Mouse (Mus musculus) kidney, adult 11 months (tissue): Measurements from ENCODE around the gene Lrrc4.

ENCODE experiments used
- DNase-seq: peaks from one replicate; pipeline ENCODE4 v3.0.0; 2022

The Lrrc4 gene

GRCm38 (mm10) chr6:28663004-28663403 lies 168.5 kb downstream of the Lrrc4 start:
- no peak for DNase-seq

DNA sequence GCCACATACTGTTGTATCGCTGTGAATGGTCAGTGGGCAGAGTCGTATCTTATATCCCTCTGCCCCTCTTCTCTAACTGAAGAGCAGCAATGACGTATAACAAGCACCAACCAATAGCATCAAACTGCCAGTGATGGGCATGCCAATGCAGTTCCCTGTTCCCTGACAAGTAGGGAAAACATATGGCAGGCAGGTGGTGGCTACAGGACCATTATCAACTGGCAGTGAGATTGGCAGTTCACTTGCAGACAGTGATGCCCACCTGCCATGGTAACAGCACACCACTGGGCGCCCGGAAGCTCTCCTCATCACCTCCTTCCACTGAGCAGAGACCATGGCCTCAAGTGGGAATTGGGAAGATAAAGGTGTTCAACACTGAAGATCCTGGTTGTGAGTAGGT lies 175.0 kb downstream of the Lrrc4 start:
- DNase-seq = no peak

DNA sequence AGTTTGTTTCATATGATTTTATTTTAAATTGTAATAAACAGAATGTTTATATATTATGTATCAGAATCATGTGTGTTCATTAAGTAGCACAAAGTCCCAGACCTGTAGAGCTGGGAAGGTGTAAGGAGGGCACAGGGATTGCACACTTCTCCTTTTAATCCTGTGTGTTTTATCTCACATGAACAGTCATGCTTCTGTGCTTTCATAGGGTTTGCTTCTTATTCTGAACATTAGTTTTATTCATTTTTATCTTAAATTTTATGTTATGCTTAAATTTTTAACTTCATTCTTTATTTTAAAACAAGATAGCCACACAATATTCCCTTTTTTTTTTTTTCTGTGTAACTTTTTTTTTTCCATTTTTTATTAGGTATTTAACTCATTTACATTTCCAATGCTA lies 186.3 kb downstream of the Lrrc4 start:
- no peak for DNase-seq

DNA sequence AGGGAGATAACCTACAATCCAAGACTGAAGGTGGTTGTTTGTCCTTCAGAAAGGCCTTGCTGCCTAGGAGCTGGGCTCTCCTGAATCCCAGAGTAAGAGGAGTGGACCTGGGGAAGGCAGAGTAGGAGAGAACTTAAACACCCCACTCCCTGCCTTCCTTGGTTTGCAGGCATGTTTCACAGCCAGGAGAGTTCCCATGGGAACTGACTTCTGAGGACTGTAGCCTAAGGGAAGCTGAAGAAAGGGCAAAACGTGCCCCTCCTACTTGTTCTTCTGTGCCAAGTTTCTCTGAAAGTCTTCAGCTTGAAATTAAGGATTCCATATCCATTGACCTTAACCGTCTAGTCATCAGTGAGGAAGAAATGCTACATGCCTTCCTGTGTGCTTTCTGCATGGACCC lies 188.6 kb downstream of the Lrrc4 start:
- DNase-seq = no peak

DNA sequence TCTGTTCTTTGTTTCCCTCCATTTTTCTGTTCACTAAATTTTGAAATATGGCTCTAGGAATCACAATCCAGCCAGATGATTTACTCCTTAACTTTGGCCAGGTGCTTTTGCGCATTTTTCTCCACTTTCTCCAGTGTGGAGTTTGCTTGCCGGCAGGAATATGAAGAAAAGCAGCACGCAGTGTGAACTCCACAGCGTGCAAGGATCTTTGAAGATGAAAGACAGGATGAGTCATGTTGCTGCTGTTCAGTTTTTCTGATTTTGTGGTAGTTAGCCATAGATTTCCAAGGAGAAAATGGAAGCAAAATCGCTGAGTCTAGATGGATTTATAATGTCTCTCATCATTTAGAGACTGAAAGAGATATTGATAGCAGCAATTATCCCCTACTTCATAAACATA lies 191.5 kb downstream of the Lrrc4 start:
- DNase-seq = no peak

GRCm38 (mm10) chr6:28635531-28636348 lies 195.8 kb downstream of the Lrrc4 start:
- no peak for DNase-seq

DNA sequence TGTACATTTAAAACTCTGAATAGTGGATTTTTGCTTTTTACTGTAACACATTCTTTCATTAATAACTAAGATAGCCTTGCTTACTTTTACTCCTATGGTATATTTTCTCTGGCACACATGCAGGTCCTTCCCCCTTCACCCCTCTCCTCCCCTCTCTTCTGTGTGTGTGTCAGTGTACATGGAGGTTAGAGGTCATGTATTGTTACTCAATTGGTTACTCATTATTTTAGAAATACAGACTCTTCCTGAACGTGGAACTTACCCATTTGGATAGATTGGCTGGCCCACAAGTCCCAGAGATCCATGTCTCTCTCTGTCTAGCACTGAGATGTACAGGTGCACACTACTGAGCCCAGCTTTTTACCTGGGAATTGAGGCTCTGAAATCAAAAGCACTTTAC lies 196.5 kb downstream of the Lrrc4 start:
- no peak for DNase-seq

DNA sequence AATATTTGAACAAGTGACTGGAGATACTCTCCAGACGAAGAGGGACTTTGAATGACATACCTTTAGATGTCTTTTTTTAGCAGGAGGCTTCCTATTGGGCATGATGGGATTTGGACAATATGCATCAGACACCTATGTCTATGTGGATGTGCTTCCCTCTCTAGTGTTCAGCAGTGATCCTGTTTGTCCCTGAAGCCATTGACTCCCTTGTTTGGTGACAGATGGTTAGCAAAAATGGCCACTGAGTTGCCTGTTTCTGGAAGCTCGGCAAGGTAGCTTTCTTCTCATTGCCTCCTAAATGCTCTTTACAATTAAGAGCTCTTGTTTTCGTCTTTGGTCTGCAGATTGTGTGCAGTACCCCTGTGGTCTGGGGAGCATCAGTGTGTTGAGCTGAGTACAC lies 197.9 kb downstream of the Lrrc4 start:
- DNase-seq = no peak

- no peak for DNase-seq
These were observed 198.4 kb downstream of the Lrrc4 start for GRCm38 (mm10) chr6:28633120-28633519.

GRCm38 (mm10) chr6:28630926-28631325 lies 200.6 kb downstream of the Lrrc4 start:
- DNase-seq = no peak

DNA sequence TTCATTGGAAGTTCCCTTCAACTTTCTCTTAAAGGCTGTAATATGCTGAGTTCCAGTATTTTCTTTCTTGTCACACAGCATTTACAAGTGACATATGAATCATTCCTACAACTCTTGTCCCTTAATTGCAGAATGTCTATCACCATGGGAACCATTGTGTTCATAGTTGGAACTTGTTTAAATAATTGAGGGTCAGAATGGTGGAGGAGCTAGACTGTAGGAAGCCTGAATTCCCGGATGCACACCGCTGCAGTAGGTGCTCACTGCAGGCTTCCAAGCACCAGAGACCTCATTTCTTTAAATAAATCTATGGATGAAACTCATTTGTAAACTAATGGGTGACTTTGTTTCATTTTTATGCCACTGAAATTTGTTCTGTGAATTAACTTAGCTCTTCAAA lies 201.7 kb downstream of the Lrrc4 start:
- no peak for DNase-seq

DNA sequence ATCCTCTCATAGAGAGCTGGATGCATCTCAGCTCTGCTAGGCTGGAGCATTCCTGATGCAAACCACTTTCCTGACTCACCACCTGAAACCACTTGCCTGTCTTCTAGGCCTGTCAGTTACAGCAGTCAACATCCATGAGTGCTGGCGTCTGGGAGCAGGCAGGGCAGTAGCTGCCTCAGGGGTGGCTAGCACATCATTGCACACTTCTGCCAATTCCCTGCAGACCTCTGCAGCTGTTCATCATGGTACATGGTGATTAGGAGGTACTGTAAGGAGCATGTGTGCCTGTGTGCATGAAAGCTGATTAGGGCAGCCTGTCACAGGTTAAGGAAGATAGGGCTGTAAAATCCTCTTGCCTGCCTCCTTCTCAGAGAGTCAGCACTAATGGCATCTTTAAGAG lies 203.1 kb downstream of the Lrrc4 start:
- DNase-seq = no peak

DNA sequence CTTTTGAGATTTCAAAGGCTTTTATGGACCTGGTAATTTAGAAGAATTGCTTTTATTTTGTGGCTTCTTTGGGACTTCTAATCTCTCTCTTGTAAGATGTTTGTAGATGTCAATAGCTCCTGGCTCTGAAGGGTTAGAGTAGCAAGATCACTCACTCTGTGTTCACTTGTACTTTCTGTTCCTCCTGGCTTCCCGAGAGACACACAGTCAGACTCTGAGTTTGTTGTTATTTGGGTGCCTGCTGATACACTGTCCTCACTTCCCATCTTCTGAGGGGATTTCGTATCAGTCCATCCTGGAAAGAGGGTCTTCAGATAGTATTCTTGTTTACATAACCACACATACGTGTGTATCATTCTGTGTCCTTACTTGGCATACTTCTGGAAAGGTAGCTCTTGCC lies 208.6 kb downstream of the Lrrc4 start:
- no peak for DNase-seq

DNA sequence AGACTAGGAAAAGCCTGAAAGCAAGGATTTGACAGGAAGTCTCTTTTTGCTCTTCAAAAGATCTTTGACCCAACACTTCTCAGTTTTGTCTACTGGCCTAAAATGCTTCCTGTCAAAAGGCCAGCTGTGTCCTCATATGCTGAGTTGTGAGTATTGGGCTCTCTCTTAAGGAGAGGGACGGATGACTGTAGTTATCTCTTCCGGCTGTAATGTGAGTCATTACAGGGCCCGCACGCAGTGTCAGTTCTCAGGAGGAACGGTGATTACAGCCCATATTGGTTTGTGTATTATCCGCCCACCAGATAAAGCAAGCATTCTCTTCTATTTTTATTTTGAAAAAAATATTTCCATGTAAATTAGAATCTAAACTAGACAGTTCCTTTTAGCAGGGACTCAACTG lies 209.0 kb downstream of the Lrrc4 start:
- peak; percentile 10 for DNase-seq

DNA sequence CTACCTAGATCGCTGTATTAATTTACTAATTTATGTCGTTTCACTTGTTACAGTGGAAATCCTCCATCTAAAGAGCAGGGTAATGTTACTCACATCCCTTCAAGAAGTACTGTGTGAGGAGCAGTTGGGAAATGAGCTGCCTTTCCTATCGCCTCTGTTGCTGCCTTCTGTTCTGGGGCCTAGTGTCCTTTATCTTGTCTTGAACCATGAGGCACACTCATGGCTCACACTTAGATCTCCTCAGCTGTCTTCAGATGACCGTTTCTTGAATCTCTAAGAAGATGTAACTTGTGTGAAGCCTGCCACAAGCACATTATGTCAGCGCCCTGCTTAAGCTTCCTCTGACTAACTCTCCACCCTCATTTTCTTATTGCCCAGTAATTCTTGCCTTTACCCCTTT lies 209.6 kb downstream of the Lrrc4 start:
- no peak for DNase-seq

DNA sequence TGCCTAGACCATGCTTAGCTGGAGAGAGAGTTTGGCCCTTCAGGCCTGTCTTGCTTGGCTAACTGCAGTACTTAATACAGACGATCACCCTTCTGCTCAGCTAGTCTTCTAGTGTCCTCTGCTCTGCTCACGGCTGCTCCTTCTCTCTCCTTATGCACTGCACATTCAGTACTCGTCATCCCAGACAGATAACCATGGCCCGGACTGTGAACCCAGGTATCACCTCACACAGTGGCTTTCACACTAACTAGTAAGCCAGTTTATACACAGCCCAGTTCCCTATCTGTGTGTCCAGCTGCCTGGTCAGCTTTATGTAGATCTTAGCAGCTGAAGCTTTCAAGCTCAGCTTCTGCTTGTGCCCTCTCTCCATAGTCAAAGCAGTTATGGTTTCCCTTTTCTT lies 210.1 kb downstream of the Lrrc4 start:
- no peak for DNase-seq

DNA sequence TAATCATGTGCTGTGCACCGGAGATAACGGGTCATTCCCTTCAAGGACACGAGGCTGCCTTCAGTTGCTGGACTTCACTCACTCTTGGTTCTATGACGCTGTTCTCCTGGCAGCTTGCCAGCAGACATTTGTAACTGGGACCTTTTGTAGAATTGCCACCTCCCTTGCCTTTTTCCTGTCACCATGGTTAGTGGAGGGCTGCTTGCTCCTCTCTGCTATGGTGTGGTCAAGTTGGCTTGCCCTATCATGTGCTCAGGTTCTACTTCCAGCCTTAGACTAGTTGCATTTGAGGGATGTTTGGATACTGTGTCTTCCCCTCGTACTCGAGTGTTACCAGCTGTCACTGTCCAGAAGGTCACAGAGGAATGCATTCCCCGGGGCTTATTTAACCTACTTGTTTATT lies 212.8 kb downstream of the Lrrc4 start:
- DNase-seq = peak; percentile 37

GRCm38 (mm10) chr6:28618299-28618698 lies 213.2 kb downstream of the Lrrc4 start:
- DNase-seq = no peak

GRCm38 (mm10) chr6:28615966-28616365 lies 215.6 kb downstream of the Lrrc4 start:
- no peak for DNase-seq

DNA sequence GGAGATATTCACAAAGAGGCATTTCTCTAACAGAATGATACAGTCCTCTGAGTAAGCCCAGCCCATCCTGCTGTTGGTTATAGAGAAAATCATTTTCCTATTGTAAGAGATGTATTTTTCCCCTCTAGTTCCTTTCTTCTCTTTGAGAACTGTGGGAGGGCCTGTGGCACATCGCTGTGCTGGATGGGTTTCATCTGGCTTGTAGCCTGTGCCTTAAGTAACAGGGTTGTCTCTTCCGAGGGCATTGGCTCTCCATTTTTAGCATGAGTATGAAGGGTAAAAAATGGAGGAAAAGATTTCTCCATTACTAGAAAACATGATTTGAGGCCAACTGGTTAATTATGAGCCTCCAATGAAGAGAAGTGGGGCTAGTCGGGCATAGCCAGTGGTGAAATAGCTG lies 216.1 kb downstream of the Lrrc4 start:
- no peak for DNase-seq

DNA sequence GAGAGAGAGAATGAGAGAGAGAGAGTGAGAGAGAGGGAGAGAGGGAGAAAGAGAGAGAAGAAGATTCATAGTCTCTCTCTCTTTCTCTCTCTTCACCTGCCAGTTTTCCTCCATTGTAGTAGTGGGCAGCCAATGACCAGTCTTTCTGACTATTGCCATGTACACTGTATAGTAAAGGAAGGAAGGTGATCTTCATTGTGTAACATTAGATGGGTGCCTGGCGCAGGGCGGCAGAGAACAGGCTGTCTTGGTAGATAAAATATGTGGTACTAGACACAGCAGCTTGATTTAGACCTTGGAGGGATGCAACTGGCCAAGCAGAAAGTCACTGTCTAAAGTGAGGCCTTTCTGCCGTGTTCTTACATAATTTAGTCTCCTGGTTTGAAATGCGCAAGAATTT lies 216.7 kb downstream of the Lrrc4 start:
- no peak for DNase-seq

GRCm38 (mm10) chr6:28613441-28613840 lies 218.1 kb downstream of the Lrrc4 start:
- no peak for DNase-seq
